Mouse (Mus musculus) forebrain, embryonic 14.5 days (tissue): ENCODE results near the gene Slc25a41. TPM values are rescaled to one million over a fixed set of nuclear protein-coding genes. Genes with fewer than 3 reads are reported as not detected.
"Not testable (repeated sequence)": the region's sequence is repeated elsewhere in the genome, so short reads cannot be mapped to it uniquely, and the experiment has no call there.

Experiments used
- ATAC-seq: fragments of 200-750 bp; cut with Nextera tagmentation; 2 replicates; pipeline ENCODE4 v1.8.0; 2017; ENCODE audit warnings: mild to moderate bottlenecking, moderate library complexity
- DNase-seq: peaks from one replicate; pipeline ENCODE4 v3.0.0-alpha.2; 2015; ENCODE audit warnings: low spot score
- H3K27ac ChIP-seq: fragments of 300-500 bp; sonication (generic); 2 replicates; pipeline ENCODE4 v1.5.1; 2014; ENCODE audit warnings: low read depth, mild to moderate bottlenecking, control low read depth, low read length, moderate library complexity
- H3K27me3 ChIP-seq: fragments of 300-500 bp; sonication (generic); replicated peaks from 2 replicates; pipeline ENCODE4 v1.6.1; 2014; ENCODE audit warnings: low read length, control low read depth, mixed read lengths; ENCODE audit not compliant: control insufficient read depth, insufficient read depth
- H3K36me3 ChIP-seq: fragments of 300-500 bp; sonication (generic); 2 replicates; pipeline ENCODE4 v1.6.1; 2014; ENCODE audit warnings: low read length, control low read depth; ENCODE audit not compliant: control insufficient read depth, insufficient read depth
- H3K4me1 ChIP-seq: fragments of 300-500 bp; sonication (generic); 2 replicates; pipeline ENCODE4 v1.6.1; 2014; ENCODE audit warnings: antibody characterized with exemption, low read length, control low read depth; ENCODE audit not compliant: control insufficient read depth, insufficient read depth
- H3K4me2 ChIP-seq: fragments of 300-500 bp; sonication (generic); 2 replicates; pipeline ENCODE4 v1.6.1; 2014; ENCODE audit warnings: mild to moderate bottlenecking, control low read depth, low read length
- H3K4me3 ChIP-seq: fragments of 300-500 bp; sonication (generic); 2 replicates; pipeline ENCODE4 v1.5.1; 2014; ENCODE audit warnings: low read depth, low read length, control low read depth
- H3K9ac ChIP-seq: fragments of 300-500 bp; sonication (generic); 2 replicates; pipeline ENCODE4 v1.6.1; 2014; ENCODE audit warnings: mild to moderate bottlenecking, low read length, control low read depth, moderate library complexity
- H3K9me3 ChIP-seq: fragments of 300-500 bp; sonication (generic); replicated peaks from 2 replicates; pipeline ENCODE4 v1.6.1; 2016; ENCODE audit warnings: low read length, control low read depth, mixed read lengths; ENCODE audit not compliant: control insufficient read depth
- WGBS: fragments of 180-500 bp; shearing (Covaris S2); extraction: QIAGEN DNeasy Blood & Tissue Kit; methylation state at CpG from one replicate; pipeline ENCODE4 v1.1.7; 2014; 5-methylcytosine and 5-hydroxymethylcytosine counted together
- polyA plus RNA-seq: library from polyadenylated mRNA; unstranded; fragments of >200 nt; fragmentation: Nextera tagmentation; extraction: Ambion mirVana; gene quantifications from 2 replicates; pipeline ENCODE4 v1.2.1, GENCODE M21; 2014

Gene Slc25a41
- polyA plus RNA-seq, 1 experiment from 2014 or later: not detected

GRCm38 (mm10) chr17:57058891-57059485 lies 17.5 kb upstream of the Slc25a41 start, which contains the start of gene Crb3:
Gene Crb3, plus strand, starts transcription at chr17:57059105.
- H3K4me1 ChIP-seq: peaks cover 15% of the 10 kb centered on the region
- 0% methylated on average over 16 of the region's 22 CpGs for WGBS
- peak within 1 kb of the TSS; percentile 67 for H3K4me2 ChIP-seq
- peak within 1 kb of the TSS; percentile 79 for H3K27ac ChIP-seq
- peak; percentile 28 for DNase-seq
- H3K4me3 ChIP-seq: peak within 1 kb of the TSS; percentile 80
- peaks cover 22% of the 10 kb centered on the region for H3K36me3 ChIP-seq
- ATAC-seq: peak; percentile 14
- H3K9ac ChIP-seq: peak within 1 kb of the TSS; percentile 81
- H3K9me3 ChIP-seq: no peaks in the 10 kb centered on the region
- H3K27me3 ChIP-seq: peaks cover 25% of the 10 kb centered on the region

DNA sequence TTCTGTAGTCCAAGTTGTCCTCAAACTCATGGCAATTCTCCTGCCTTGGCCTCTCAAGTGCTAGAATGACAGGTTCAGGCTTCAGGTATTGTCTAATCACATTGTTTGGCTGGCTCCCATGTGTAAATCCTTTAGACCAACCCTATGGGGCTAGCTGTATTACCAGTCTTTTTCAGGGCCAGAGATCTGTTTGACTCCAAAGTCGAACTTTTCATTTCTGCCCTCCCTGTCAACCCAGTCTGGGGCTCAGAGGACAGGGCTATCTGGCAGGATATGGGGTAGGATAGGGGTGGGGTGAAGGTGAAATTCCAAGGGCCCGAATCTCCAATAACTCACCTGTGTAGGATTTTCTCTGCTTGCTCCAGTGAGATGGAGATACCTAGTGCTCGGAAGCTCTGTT lies 14.8 kb upstream of the Slc25a41 start:
- Histone ChIP-seq H3K27me3 (peaks cover 3% of the 10 kb centered on the region), H3K4me3 (no peak overlapping the region), H3K9ac (no peak overlapping the region), H3K27ac (no peak overlapping the region), H3K9me3 (no peaks in the 10 kb centered on the region), H3K4me2 (no peak overlapping the region), H3K36me3 (peaks cover 45% of the 10 kb centered on the region), H3K4me1 (peaks cover 12% of the 10 kb centered on the region)
- DNase-seq: no peak
- 93% methylated on average over 3 of the region's 3 CpGs for WGBS
- no peak for ATAC-seq

DNA sequence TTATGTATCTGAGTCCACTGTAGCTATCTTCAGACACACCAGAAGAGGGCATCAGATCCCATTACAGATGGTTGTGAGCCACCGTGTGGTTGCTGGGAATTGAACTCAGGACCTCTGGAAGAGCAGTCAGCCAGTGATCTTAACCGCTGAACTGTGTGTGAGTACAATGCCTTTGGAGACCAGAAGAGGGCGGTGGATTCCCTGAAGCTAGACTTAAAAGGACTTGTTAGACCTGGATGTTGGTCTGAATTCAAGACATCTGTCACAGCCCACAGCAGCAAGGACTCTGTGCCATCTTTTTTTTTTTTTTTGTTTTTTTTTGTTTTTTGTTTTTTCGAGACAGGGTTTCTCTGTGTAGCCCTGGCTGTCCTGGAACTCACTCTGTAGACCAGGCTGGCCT lies 10.2 kb upstream of the Slc25a41 start:
- not testable (repeated sequence) for ATAC-seq, H3K9ac ChIP-seq, H3K27ac ChIP-seq, H3K4me3 ChIP-seq, H3K9me3 ChIP-seq, H3K4me2 ChIP-seq, H3K27me3 ChIP-seq, H3K4me1 ChIP-seq, DNase-seq
- H3K36me3 ChIP-seq: peaks cover 62% of the 10 kb centered on the region
- WGBS: 80% methylated on average over 4 of the region's 4 CpGs

DNA sequence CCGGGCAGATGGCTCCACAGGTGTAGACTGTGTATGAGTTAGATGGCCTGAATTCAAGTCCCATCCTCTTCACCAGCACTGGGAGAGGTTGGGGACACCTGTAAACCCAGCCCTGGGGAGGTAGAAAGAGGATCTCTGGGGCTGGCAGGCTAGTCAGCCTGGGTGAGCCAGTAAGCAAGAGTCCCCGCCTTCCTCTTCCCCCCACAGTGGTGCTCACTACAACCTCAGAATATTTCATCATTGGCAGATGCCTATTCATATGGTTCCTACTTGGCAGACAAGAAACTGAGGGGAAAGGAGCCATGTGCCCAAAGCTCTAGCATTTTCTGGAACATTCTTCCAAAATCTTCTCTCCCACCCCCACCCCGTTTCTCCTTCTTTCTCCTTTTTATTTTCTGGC lies 7.4 kb upstream of the Slc25a41 start:
- H3K36me3 ChIP-seq: peaks cover 47% of the 10 kb centered on the region
- H3K9me3 ChIP-seq: no peaks in the 10 kb centered on the region
- no peak overlapping the region for H3K27ac ChIP-seq
- H3K4me3 ChIP-seq: no peak overlapping the region
- 94% methylated on average over 3 of the region's 3 CpGs for WGBS
- H3K4me1 ChIP-seq: no peaks in the 10 kb centered on the region
- peak; percentile 16; the same call in 1 of the 2 replicates for ATAC-seq
- no peaks in the 10 kb centered on the region for H3K27me3 ChIP-seq
- H3K9ac ChIP-seq: no peak overlapping the region
- no peak overlapping the region for H3K4me2 ChIP-seq
- DNase-seq: no peak

- H3K4me1 ChIP-seq: no peaks in the 10 kb centered on the region
- no peak overlapping the region for H3K27ac ChIP-seq
- WGBS: 42% methylated on average over 5 of the region's 5 CpGs
- ATAC-seq (no peak), DNase-seq (no peak)
- no peak overlapping the region for H3K4me2 ChIP-seq
- H3K9ac ChIP-seq: no peak overlapping the region
- H3K27me3 ChIP-seq: no peaks in the 10 kb centered on the region
- no peak overlapping the region for H3K4me3 ChIP-seq
- H3K36me3 ChIP-seq: peaks cover 33% of the 10 kb centered on the region
- no peaks in the 10 kb centered on the region for H3K9me3 ChIP-seq
Measured at GRCm38 (mm10) chr17:57047406-57047805, 6.0 kb upstream of the Slc25a41 start.

DNA sequence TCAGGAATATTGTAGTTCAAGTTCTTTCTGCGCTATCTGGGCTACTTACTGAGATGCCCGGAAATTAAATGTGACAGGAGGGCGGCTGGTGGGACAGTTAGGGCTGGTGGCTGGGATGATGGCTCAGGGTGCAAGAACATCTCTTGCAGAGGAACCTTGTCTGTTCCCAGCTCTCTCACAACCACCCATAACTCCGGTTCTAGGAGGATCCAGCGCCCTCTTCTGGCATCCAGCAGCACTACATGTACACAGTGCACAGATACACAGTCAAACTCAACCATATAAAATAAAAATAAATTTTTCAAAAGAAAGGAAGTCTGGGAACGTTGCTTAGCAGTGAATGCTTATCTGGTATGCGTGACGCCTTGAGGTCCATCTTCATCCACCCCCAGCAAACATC lies 2.5 kb downstream of the Slc25a41 start:
- H3K36me3 ChIP-seq: no peaks in the 10 kb centered on the region
- H3K9ac ChIP-seq: no peak overlapping the region

GRCm38 (mm10) chr17:57032854-57033253 lies 8.6 kb downstream of the Slc25a41 start:
- 85% methylated on average over 4 of the region's 4 CpGs for WGBS
- Histone ChIP-seq H3K36me3 (peaks cover 8% of the 10 kb centered on the region), H3K9me3 (no peaks in the 10 kb centered on the region), H3K4me3 (peak overlapping the region; percentile 37; the same call in 1 of the 2 replicates), H3K27ac (no peak overlapping the region), H3K9ac (no peak overlapping the region), H3K4me2 (no peak overlapping the region), H3K27me3 (no peaks in the 10 kb centered on the region), H3K4me1 (peaks cover 10% of the 10 kb centered on the region)
- ATAC-seq (no peak), DNase-seq (no peak)

More for the DNA sequence above, 2.5 kb downstream of the Slc25a41 start:
- ATAC-seq: no peak
- Histone ChIP-seq H3K4me3 (no peak overlapping the region), H3K27ac (no peak overlapping the region), H3K9me3 (no peaks in the 10 kb centered on the region), H3K4me1 (no peaks in the 10 kb centered on the region), H3K4me2 (no peak overlapping the region), H3K27me3 (no peaks in the 10 kb centered on the region)
- no peak for DNase-seq
- 43% methylated on average over 8 of the region's 8 CpGs for WGBS

GRCm38 (mm10) chr17:57031661-57032420 lies 9.6 kb downstream of the Slc25a41 start:
- Histone ChIP-seq H3K9ac (peak overlapping the region; percentile 55), H3K36me3 (peaks cover 18% of the 10 kb centered on the region), H3K4me1 (peaks cover 10% of the 10 kb centered on the region), H3K9me3 (no peaks in the 10 kb centered on the region), H3K4me3 (peak overlapping the region; percentile 37), H3K4me2 (peak overlapping the region; percentile 61), H3K27ac (peak overlapping the region; percentile 78), H3K27me3 (no peaks in the 10 kb centered on the region)
- under 1% methylated on average over 38 of the region's 38 CpGs for WGBS
- DNase-seq (peak; percentile 100), ATAC-seq (peak; percentile 98)
